Mouse (Mus musculus): ENCODE measurements around the gene H2-T22. TPM values are rescaled to one million over a fixed set of nuclear protein-coding genes. Genes with fewer than 3 reads are reported as not detected.
"Not testable (repeated sequence)": the region's sequence is repeated elsewhere in the genome, so short reads cannot be mapped to it uniquely, and the experiment has no call there.

Gene H2-T22
- polyA plus RNA-seq, 1 experiment, result 66.8 TPM

DNA sequence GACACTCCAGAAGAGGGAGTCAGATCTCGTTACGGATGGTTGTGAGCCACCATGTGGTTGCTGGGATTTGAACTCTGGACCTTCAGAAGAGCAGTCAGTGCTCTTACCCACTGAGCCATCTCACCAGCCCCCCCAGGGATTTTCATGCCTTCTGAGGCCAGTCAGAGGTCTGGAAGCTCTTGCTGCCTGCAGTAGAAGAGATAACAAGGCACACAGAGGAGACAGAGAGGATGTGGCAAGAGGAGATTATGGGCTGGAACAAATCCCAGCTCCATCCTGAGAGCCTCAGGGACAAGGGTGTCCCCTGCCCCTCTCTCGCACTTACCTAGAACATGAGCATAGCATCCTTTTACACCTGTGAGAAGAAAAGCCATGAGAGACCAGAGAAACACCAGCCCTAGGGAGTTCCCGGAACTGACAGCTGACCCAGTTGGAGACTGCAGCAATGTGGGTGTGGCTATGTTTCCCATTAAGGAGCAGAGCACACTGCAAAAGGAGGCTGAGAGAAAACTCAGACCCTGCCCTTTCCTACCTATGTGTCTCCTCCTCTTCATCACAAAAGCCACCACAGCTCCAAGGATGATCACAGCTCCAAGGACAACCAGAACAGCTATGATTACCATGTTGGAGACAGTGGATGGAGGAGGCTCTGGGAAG lies 12.4 kb downstream of the H2-T22 start:
- DNase-seq (ENCODE audit: low spot score), result peak; percentile 21

GRCm38 (mm10) chr17:36028879-36029619 lies 13.5 kb downstream of the H2-T22 start:
- DNase-seq (ENCODE audit: low spot score), result no peak

- no peak for DNase-seq (ENCODE audit: low spot score)
Observed at GRCm38 (mm10) chr17:36027663-36028062, 14.9 kb downstream of the H2-T22 start.

DNA sequence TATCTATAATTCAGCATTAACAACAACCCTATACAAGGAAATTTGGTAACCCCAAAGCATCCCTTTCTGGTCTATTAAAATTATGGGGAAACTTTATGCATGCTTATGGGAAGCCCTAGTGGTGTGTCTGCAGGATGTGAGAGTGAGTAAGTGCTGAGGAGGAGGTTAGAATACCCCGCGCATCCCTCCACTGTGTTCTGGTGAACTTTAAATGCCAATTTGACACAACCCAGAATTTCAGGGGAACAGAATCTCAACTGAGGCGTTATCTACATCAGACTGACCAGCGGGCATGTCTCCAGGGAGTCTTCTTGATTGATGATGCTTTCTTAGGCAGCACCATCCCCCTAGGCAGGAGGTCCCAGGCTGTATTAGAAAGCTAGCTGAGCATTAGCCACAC lies 16.6 kb downstream of the H2-T22 start:
- no peak for DNase-seq (ENCODE audit: low spot score)

- no peak for DNase-seq (ENCODE audit: low spot score)
Observed at GRCm38 (mm10) chr17:36025197-36025596, 17.4 kb downstream of the H2-T22 start.

- no peak for DNase-seq (ENCODE audit: low spot score)
Observed at GRCm38 (mm10) chr17:36023710-36024654, 18.6 kb downstream of the H2-T22 start.

DNA sequence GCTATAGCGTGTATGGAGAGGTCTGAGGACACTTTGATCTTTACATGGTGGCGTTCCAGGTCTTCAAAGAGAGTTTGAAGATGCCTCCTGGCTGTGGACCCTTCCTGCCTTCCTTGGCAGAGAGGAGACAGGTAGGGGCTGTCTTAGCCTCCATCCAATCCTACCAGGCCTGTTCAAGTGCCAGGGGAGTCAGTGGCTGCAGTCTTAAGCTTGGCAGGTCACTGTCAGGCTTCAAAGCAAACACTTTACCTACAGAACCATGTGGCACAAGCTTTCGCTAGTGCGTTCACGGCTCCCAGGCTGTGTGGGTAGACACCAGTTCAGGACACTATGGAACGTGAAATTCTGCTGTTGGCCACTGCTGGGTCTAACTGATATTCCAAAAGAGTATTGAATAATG lies 19.6 kb downstream of the H2-T22 start:
- DNase-seq (ENCODE audit: low spot score), result no peak

- DNase-seq (ENCODE audit: low spot score), result no peak
Observed at GRCm38 (mm10) chr17:36022098-36022497, 20.4 kb downstream of the H2-T22 start.

DNA sequence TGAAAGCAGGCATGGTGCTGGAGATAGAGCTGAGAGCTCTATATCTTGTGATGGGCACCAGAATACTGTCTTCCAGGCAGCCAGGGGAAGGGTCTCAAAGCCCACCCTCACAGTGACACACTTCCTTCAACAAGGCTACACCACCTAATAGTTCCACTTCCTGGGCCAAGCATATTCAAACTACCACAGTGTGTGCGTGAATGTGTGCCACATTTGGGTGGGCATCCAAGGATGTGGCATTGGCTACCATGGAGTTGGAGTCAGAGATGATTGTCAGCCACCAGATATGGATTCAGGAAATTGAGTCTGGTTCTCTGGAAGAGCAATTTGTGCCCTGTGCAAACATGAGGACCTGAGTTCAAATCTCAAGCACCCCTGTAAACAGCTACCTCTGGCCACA lies 21.2 kb downstream of the H2-T22 start:
- DNase-seq (ENCODE audit: low spot score), result no peak

DNA sequence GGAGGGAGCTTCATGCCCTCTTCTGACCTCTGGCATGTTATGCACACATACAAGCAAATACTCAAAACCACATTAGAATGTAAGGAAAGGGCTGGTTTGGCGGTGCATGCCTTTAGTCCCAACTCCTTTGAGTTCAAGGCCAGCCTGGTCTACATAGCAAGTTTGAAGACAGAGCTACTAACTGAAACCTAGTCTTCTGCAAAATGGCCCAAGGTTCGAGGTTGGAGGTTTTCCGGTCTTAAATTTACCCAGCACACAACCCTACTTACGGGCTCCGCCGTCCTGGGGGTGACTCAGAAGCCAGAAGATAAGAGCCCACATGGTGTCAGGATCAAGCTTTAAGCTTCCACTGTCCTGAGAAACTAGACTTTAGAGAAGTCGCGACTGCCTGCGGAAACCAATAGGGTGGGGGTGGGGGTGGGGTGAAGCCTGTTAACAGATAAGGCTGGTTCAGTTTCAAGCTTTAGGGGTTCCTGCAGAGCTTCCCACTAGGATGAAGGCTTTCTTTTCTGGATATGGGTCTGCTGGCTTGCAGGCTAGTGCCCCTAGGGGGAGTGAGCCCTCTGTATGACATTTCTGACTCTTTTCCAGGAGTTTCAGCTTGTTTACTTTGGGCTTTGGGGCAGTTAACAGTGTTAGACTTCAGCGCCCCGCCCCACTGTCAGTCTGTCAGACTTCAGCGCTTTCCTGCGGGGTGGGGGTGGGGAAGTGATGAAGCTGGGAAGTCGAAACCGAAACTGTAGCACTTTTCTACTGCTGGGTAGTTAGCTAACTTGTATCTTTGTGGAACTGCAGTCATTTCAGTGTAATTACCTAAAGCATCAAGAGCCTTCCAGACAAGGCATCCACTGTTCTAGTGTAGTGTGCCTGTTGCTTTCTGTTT lies 22.1 kb downstream of the H2-T22 start, which contains the start of gene H2-T24:
Gene H2-T24 (minus strand): TSS at position 370 of the 883 bp plus-strand sequence.
- DNase-seq (ENCODE audit: low spot score), result no peak

- DNase-seq (ENCODE audit: low spot score), result no peak
Observed at GRCm38 (mm10) chr17:36019519-36019918, 23.0 kb downstream of the H2-T22 start.

- DNase-seq (ENCODE audit: low spot score), result no peak
Observed at GRCm38 (mm10) chr17:36018979-36019378, 23.6 kb downstream of the H2-T22 start.

DNA sequence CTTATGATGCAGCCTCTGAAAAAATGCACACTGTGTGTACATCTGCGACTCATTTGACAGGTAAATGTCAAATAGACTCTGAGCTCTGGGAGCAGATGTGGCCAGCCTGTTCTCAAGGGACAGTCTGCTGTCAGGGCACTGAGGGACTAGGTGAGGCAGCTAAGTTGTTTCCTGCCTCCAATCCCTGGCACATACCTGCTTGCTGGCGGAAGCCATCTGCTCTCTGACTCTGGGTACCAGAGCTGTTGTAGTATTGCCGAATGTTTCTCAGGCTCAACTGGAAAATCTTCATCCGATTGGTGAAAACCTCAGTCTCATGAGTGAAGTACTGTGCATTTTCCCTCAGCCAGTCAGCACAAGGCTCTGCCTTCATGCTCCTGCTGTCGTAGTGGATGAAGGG lies 25.5 kb downstream of the H2-T22 start:
- DNase-seq (ENCODE audit: low spot score), result no peak

GRCm38 (mm10) chr17:36014977-36015376 lies 27.6 kb downstream of the H2-T22 start:
- no peak for DNase-seq (ENCODE audit: low spot score)

GRCm38 (mm10) chr17:36004409-36004808 lies 38.1 kb downstream of the H2-T22 start:
- not testable (repeated sequence) for DNase-seq (ENCODE audit: low spot score)

GRCm38 (mm10) chr17:36003331-36003730 lies 39.2 kb downstream of the H2-T22 start:
- no peak for DNase-seq (ENCODE audit: low spot score)

GRCm38 (mm10) chr17:36001966-36002365 lies 40.6 kb downstream of the H2-T22 start:
- no peak for DNase-seq (ENCODE audit: low spot score)

- DNase-seq (ENCODE audit: low spot score), result no peak
Observed at GRCm38 (mm10) chr17:36001121-36001897, 41.2 kb downstream of the H2-T22 start.

DNA sequence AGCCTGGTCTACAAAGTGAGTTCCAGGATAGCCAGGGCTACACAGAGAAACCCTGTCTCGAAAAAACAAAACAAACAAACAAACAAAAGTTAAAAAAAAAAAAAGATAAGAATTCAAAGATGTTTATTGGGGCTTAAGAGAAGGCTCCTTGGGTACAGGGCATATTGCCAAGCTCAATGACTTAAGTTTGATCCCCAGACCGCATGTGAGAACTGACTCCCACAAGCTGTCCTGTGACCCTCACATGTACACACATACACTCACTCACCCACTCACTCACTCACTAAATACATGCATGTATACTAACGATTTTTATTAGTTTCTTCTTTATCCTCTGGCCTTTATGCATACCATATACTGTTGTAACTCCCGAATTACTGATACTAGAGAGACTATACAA lies 42.2 kb downstream of the H2-T22 start:
- no peak for DNase-seq (ENCODE audit: low spot score)

GRCm38 (mm10) chr17:35999356-35999755 lies 43.2 kb downstream of the H2-T22 start:
- no peak for DNase-seq (ENCODE audit: low spot score)
